Mouse (Mus musculus) 3T3-L1 (cell line): ENCODE results near the gene Cd207.
A peak's percentile ranks its signal among the peaks of the same experiment; 100 is the strongest.

ENCODE experiments used
- DNase-seq: peaks from one replicate; pipeline ENCODE4 v3.0.0-alpha.2; 2015; ENCODE audit warnings: low read depth, low spot score

The Cd207 gene

DNA sequence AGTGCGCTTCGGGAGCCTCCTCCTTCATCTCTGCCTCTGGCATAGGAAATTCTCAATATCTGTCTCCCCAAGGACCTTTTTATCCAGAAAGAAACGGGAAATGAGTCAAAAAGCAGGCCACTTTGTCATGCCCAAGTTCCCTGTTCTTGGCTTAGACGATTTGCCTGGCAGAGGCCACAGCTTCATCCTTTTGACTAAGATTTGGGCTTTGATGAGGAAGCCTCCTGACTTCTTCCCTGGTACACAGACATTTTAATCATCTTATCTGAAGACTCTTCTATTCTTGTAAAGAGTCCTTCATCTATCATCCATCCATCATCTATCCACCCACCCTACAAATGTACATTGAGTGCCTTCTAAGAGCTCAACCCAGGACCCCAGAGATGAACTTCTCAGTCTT lies at the start of gene Cd207:
Cd207 (minus strand) TSS at position 101 of the 400 bp plus-strand sequence.
- no peak for DNase-seq

DNA sequence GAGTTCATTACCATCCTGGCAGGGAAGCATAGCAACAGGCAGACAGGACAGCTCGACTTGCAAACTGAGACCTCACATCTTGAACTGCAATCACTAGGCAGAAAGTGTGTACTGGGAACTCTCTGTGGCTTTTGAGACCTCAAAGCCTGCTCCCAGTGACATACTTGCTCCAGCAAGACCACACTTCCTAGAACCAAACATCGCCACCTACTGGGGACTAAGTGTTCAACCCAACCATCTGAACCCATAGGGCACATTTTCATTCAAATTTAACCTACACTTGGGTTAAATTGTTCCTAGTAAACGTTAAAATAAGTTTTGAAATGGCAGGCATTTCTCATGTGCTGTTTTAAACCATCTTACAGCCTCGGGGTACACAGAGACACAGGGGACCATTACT lies 49.5 kb upstream of the Cd207 start:
- peak; percentile 62 for DNase-seq

DNA sequence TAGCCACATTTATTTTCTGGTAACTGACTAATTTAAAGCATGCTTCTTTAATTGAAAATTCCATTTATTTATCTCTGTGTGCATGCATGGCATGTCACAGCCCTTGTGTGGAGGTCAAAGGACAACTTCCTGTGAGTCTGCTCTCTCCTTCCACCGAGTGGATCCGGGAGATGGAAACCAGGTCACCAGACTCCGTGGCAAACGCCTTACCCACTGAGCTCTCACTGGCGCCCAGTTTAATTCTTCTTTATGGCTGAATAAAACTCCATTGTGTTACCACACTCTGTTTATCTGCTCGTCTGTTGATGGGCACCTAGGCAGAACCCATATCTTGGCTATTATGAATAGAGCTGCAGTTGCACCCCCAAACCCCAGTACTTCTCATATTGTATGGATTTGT lies 44.9 kb upstream of the Cd207 start:
- no peak for DNase-seq

DNA sequence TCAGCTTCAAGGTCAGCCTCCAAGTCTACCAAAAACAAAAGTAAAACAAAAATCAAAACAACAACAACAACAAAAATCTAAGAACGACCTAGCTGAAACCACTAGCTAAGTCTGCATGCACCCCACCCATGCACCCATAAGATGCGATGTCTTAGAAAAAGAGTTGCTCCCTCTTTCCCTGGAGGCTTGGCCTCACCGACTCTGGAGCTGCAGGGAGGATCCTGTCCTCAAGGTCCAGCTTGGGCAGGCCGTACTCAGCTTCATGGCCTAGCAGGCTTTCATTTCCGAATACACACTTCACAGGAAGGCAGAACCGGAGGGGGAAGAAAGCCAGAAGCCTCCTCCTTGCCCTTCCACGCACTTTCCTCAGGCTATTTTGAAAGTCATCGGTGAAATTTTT lies 39.4 kb upstream of the Cd207 start:
- DNase-seq = no peak

- no peak for DNase-seq
Observed at GRCm38 (mm10) chr6:83715461-83716196, 38.0 kb upstream of the Cd207 start.

DNA sequence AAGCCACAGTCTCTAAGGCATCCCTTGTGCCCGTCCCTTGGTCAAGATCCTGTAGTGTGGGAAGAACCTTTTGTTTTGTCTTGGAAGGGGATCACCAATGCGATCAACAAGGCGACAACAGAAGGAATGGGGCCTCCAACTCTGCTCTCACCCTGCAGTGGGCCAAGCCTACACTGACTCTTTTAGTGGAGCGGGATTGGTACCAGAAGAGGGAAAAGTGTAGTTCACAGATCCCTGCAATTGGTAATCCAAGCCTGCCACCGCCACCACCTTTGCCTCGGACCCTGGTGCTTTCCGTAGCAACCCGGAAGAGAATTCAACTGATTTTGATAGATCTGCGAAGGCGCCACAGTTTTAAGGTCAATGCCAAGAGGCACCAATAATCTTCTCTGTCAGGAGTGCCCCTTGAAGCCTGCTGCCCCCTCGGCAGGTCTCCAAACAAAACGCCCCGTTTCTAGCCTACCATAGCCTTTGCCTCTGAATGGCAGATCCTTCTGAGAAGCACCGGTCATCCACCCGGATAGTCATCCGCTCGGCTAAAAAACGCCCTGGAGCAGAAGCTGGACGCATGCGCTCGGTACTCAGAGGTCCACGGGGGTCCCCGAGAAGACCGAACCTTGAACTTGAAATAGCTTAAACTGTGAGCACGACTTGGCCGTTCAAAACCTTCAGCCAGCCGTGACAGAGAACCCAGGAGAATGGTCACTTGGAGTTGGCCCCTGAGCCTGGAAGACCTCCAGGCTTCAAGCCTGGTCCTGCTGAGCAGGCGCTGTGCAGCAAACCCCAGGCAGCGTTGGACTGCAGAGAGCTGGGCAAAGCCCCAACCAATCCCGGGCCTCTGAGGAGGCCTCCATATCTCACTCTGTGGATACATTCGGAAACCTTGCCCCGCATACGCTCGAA lies 36.8 kb upstream of the Cd207 start:
- DNase-seq = no peak

- DNase-seq = no peak
Observed at GRCm38 (mm10) chr6:83713271-83714136, 35.8 kb upstream of the Cd207 start.

DNA sequence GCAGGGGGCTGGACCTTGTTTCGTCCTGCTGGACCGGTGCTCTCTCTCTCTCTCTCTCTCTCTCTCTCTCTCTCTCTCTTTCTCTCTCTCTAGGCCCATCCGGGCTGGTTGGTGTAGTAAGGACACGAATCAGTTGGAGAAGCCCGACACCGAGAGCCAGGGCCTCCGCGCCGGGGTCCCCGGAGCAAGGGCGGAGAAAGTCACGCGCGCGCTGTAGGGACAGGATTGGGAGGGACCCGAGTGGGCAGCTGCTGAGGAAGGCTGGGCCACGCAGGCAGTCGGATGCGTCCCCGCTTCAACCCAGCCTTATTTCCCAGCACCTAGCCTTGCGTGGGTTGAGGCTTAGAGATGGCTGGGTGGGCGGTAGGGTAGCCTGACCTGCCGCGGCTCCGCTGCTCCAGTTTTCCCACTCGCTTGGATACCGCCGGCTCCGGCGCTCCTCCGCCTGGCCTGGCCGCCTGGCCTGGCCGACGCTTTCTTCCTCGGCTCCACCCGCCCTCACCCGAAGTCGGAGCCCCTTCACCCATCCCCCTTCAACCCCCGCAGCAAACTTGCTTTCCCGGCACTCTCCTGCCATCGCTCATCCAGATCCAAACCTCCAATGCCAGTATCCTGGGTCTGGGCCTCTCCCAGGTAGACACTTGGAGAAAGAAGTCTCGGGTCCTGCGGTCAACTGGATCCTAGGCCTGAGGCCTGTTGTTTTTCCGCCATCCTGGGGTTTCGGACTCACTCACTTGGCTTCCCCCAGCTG lies 34.2 kb upstream of the Cd207 start:
- DNase-seq = no peak

DNA sequence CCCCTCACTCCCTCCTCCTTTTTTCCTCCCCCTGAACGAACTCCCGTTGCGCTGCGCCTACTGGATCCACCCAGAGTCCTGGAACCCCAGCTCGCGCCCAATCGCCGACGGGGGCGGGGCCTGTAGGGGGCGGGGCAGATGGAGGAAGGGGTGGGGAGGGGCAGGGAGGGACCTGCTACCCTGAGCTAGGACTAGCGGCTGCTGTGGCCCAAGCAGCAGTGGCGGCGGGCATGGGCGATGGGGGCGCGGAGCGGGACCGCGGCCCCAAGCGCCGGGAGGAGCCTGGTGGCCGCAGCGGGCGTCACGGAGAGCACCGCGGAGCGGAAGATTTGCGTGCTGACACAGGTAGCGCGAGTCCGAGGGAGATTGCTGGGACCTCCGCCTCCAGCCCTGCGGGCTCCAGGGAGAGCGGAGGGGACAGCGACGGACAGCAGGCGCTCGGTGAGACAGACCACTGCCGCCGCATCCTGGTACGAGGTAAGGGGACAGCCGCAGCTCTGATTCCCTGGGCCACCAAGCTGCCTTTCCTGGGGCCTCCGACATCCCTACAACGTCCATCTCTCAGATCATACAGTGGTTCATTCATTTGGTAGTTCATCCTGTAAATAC lies 33.5 kb upstream of the Cd207 start, which contains the start of gene Vax2:
Vax2 (plus strand) TSS at position 198 of the 609 bp plus-strand sequence.
- DNase-seq = peak; percentile 84

GRCm38 (mm10) chr6:83710361-83711066 lies 32.9 kb upstream of the Cd207 start:
- peak; percentile 23 for DNase-seq

DNA sequence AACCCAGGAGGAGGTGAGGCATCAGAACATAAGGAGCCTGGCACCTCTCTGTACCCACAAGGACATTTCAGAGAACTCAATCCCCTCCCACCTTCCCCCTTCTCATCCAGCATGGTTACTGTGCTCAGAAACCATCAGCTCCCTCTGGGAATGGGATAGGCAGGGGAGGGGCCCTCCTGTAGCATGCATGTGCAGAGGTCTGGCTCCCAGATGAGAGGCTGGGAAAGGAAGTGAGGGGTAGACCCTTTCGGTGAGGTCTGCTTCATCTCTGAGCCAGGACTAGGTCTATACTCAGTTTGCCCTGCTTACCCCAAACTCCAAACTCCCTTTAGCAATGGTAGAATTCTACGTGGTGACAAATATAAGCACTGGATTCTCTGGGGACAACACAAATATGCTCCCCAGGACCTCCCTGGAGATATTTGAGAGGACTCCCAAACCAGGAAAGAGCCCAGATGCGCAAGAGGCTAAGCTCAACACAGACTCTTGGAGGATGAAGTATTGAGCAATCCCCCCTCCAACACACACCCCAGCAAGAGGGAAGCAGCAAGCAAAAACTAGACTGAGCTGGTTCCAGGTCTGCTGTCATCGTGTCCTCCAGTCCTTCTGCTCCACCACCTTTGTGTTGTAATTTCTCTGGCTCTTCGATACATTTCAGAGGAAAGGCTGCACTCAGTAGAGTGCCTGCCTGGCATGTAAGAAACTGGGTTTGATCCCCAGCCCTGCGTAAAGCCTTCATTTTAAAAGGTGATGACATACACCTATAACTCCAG lies 30.3 kb upstream of the Cd207 start:
- no peak for DNase-seq

GRCm38 (mm10) chr6:83704701-83705100 lies 27.0 kb upstream of the Cd207 start:
- no peak for DNase-seq

- DNase-seq = no peak
Observed at GRCm38 (mm10) chr6:83704294-83704693, 26.6 kb upstream of the Cd207 start.

DNA sequence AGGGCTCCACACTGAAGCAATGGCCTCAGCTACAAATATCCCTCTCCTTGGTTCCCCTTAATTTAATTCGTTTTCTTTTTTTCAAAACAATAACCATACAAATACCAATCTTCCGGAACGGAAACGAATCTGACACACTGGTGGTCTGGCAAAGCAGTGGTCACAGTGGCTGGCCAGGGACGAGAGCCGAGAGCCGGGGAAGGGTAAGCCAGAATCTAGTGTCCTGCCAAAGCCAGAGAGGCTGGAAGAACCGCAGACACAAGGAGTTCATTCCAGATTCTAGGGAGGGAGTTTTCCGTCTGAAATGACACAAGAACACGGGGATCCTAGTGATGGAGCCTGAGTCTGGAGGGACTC lies 26.0 kb upstream of the Cd207 start:
- no peak for DNase-seq

DNA sequence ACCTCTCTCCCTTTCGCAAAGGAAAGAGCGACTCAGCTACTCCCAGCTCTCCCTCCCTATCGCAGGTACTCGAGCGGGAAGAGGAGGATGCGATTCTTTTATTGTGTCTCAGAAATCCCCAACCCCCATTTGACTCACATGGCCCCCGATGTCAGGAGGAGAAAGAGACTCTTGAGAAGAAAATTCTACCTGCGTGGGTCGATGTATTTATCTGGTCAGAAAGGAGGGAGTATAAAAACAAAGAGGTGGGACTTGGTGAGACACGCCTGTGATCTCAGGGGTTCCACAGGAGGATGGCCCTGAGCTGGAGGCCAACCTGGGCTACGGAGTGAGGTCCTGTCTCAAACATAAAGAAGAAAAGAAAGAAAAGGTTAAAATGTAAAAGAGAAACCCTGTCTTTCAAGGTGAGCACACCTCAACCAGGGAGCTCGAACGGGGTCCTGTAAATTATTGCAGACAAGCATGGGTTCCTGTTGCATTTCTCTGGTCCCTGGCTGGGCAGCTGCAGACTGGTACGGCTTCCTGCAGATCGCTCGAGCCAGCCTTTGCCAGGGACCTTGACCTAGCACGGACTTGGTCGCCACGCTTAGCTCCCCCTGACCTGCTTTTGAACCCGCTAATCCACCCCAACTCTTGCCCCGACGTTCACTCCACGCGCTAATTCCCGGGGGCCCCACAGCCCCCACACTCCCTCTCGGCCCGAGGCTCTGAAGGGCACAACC lies 25.5 kb upstream of the Cd207 start:
- DNase-seq = no peak

- no peak for DNase-seq
Observed at GRCm38 (mm10) chr6:83702146-83702999, 24.7 kb upstream of the Cd207 start.

- no peak for DNase-seq
Observed at GRCm38 (mm10) chr6:83701001-83701400, 23.3 kb upstream of the Cd207 start.

- DNase-seq = no peak
Observed at GRCm38 (mm10) chr6:83699971-83700370, 22.3 kb upstream of the Cd207 start.
